Mouse (Mus musculus): ENCODE data around the gene Ins2. TPM values are rescaled to one million over a fixed set of nuclear protein-coding genes. Genes with fewer than 3 reads are reported as not detected.

Ins2 gene
- polyA plus RNA-seq, 1 experiment from 2014 or later = not detected

GRCm38 (mm10) chr7:142669751-142670625 lies 73.2 kb downstream of the Ins2 start, which contains the start of gene Gm49394:
Gene Gm49394 (minus strand): TSS chr7:142669942.
- no peaks in the 10 kb centered on the region for H3K36me3 ChIP-seq (ENCODE audit: inconsistent target)
- no peak within 1 kb of the TSS for H3K4me3 ChIP-seq (ENCODE audit: inconsistent target)
- no peak within 1 kb of the TSS for H3K27ac ChIP-seq
- 81% methylated on average over 23 of the region's 23 CpGs for WGBS (ENCODE audit: missing documents)
- H3K79me2 ChIP-seq (ENCODE audit: inconsistent target) = no peaks in the 10 kb centered on the region

- Histone ChIP-seq H3K27ac (no peak overlapping the region), H3K79me2 (ENCODE audit: inconsistent target) (no peaks in the 10 kb centered on the region), H3K36me3 (ENCODE audit: inconsistent target) (no peaks in the 10 kb centered on the region), H3K4me3 (ENCODE audit: inconsistent target) (no peak overlapping the region)
- WGBS (ENCODE audit: missing documents) = 100% methylated on average over 1 of the region's 1 CpGs
Measured at GRCm38 (mm10) chr7:142668328-142668727, 74.9 kb downstream of the Ins2 start.

DNA sequence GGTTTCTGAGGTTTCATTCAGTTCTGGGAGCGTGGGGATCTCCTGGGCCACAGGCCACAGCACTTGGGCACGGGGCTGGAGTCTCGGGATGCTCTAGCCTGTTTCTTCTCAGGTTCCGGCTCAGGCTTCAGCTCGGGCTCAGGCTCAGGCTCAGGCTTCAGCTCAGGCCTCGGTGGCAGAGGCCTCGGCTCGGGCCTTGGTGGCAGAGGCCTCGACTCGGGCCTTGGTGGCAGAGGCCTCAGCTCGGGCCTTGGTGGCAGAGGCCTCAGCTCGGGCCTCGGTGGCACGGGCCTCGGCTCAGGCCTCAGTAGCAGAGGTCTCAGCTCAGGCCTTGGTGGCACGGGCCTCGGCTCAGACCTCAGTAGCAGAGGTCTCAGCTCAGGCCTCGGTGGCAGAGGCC lies 75.7 kb downstream of the Ins2 start:
- Histone ChIP-seq H3K79me2 (ENCODE audit: inconsistent target) (no peaks in the 10 kb centered on the region), H3K4me3 (ENCODE audit: inconsistent target) (no peak overlapping the region), H3K27ac (no peak overlapping the region), H3K36me3 (ENCODE audit: inconsistent target) (no peaks in the 10 kb centered on the region)
- WGBS (ENCODE audit: missing documents) = 93% methylated on average over 9 of the region's 18 CpGs

- 58% methylated on average over 2 of the region's 2 CpGs for WGBS (ENCODE audit: missing documents)
- H3K4me3 ChIP-seq (ENCODE audit: inconsistent target) = no peak within 1 kb of the TSS
- no peaks in the 10 kb centered on the region for H3K36me3 ChIP-seq (ENCODE audit: inconsistent target)
- H3K27ac ChIP-seq = no peak within 1 kb of the TSS
- no peaks in the 10 kb centered on the region for H3K79me2 ChIP-seq (ENCODE audit: inconsistent target)
Measured at GRCm38 (mm10) chr7:142666659-142667058, 76.5 kb downstream of the Ins2 start, which contains the start of gene Igf2. Gene Igf2 (minus strand): TSS chr7:142666816.

DNA sequence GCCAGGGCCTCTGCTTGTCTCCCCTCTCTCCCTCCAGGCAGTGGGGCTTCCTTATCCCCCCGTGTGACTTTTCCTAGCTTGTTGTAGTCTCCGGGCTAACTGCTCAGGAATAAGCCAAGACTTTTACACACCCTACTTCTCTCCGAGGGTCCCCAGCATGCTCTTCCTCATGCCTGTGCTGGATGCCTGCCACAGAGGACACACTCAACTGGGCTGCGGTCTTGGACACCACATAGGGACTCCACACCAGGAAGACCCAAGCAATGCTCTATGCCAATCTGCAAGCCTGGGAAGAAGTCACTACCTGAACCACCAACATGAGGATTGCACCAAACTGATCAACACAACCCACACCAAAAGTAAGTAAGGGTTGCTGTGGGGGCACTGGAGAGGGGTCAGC lies 77.1 kb downstream of the Ins2 start:
- Histone ChIP-seq H3K27ac (no peak overlapping the region), H3K36me3 (ENCODE audit: inconsistent target) (no peaks in the 10 kb centered on the region), H3K4me3 (ENCODE audit: inconsistent target) (no peak overlapping the region), H3K79me2 (ENCODE audit: inconsistent target) (no peaks in the 10 kb centered on the region)
- 85% methylated on average over 4 of the region's 4 CpGs for WGBS (ENCODE audit: missing documents)

GRCm38 (mm10) chr7:142665364-142665763 lies 77.8 kb downstream of the Ins2 start:
- Histone ChIP-seq H3K79me2 (ENCODE audit: inconsistent target) (no peaks in the 10 kb centered on the region), H3K27ac (no peak overlapping the region), H3K4me3 (ENCODE audit: inconsistent target) (no peak overlapping the region), H3K36me3 (ENCODE audit: inconsistent target) (no peaks in the 10 kb centered on the region)
- 72% methylated on average over 5 of the region's 5 CpGs for WGBS (ENCODE audit: missing documents)

DNA sequence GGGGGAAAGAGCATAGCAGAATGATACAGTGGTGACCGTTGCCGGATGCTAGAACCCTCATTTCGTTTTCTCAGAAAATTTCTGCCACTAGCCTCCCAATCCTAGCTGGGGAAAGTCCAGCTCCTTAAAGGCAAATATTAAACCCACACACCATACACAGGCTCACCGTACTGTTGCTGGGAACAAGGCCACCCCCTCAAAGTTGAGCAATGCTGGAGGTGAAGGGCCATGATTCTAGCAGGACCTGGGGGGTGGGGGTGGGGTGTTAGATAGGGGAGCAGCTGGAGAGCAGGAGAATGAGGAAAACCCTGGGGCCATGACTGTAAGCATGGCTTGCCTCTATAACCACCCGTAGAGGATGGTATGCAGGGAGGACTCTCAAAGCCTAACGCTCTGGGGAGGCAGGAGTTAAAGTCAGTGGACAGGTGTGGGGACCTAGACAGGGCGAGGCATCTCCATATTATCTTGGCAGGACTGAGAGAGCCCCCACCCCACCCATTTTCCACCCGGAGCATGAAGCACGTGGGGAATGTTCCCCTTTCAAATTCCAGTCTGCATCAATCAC lies 78.6 kb downstream of the Ins2 start:
- Histone ChIP-seq H3K27ac (no peak overlapping the region), H3K4me3 (ENCODE audit: inconsistent target) (no peak overlapping the region), H3K79me2 (ENCODE audit: inconsistent target) (no peaks in the 10 kb centered on the region), H3K36me3 (ENCODE audit: inconsistent target) (no peaks in the 10 kb centered on the region)
- WGBS (ENCODE audit: missing documents) = 15% methylated on average over 9 of the region's 9 CpGs

DNA sequence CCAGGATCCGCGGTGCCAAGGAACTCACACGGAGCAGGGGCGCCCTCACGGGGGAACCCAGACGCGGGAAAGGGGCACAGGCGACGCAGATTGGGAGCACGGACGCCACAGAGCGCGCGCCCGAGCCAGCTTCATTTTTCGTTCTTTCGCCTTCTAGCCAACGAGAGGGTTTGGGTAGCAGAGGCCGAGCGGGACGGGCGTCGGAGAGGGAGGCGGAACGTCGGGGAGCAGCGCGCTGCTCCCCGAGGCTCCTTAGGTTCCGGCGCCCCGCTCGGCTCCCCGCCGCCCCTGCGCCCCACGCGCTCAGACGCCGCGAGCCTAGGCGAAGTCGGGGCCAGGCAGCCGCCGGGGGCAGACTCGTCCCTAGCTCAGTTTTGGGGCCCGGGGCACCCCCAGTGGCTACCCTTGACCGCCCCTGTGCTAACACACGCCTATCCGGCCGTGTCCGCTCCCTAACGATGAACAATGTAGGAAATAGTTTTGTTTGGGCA lies 79.2 kb downstream of the Ins2 start:
- Histone ChIP-seq H3K79me2 (ENCODE audit: inconsistent target) (no peaks in the 10 kb centered on the region), H3K4me3 (ENCODE audit: inconsistent target) (no peak overlapping the region), H3K36me3 (ENCODE audit: inconsistent target) (no peaks in the 10 kb centered on the region), H3K27ac (no peak overlapping the region)
- WGBS (ENCODE audit: missing documents) = 2% methylated on average over 53 of the region's 53 CpGs

DNA sequence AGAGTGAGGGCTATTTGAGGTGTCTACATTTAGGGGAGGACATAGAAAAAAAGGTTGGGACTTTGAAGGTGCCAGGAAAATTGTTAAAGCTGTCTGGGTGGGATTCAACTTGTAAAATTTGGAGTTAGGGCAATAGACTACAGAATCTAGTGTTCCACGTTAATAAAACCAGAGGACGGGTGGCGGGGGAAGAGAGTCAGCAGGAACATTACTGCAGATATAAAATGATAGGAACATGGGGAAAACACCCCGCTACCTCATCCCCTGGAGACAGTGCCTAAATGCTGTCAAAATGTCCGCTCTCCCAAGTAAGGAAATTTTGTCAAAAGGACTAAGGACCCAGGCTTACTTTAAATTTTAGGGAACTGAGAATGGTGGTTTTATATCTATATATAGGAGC lies 80.0 kb downstream of the Ins2 start:
- H3K79me2 ChIP-seq (ENCODE audit: inconsistent target) = no peaks in the 10 kb centered on the region
- no peak overlapping the region for H3K27ac ChIP-seq
- no peak overlapping the region for H3K4me3 ChIP-seq (ENCODE audit: inconsistent target)
- 39% methylated on average over 5 of the region's 5 CpGs for WGBS (ENCODE audit: missing documents)
- no peaks in the 10 kb centered on the region for H3K36me3 ChIP-seq (ENCODE audit: inconsistent target)

- H3K27ac ChIP-seq = no peak overlapping the region
- H3K4me3 ChIP-seq (ENCODE audit: inconsistent target) = no peak overlapping the region
Measured at GRCm38 (mm10) chr7:142661811-142662210, 81.4 kb downstream of the Ins2 start.

DNA sequence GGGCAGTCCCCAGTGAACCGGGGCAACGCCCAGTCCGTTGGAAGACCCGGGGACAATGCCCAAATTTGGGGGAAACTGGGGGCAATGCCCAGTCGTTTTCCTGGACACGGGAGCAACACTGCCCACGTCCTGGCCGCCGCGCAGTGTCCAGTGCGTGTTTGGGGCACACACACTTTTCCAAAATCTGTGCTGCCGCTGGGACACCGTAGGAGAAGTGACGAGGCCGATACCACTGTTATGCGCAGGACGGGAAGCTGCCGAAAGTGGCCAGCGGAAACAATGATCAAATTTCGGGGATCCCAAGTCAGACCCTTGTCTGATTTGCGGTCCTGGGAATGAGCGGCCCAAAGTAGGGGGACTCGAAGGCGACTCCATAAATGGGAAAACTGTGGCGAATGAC lies 82.1 kb downstream of the Ins2 start:
- no peak overlapping the region for H3K27ac ChIP-seq
- WGBS (ENCODE audit: missing documents) = 7% methylated on average over 25 of the region's 25 CpGs
- H3K79me2 ChIP-seq (ENCODE audit: inconsistent target) = no peaks in the 10 kb centered on the region
- no peaks in the 10 kb centered on the region for H3K36me3 ChIP-seq (ENCODE audit: inconsistent target)
- no peak overlapping the region for H3K4me3 ChIP-seq (ENCODE audit: inconsistent target)

More at GRCm38 (mm10) chr7:142661811-142662210, 81.4 kb downstream of the Ins2 start:
- Histone ChIP-seq H3K79me2 (ENCODE audit: inconsistent target) (no peaks in the 10 kb centered on the region), H3K36me3 (ENCODE audit: inconsistent target) (no peaks in the 10 kb centered on the region)

DNA sequence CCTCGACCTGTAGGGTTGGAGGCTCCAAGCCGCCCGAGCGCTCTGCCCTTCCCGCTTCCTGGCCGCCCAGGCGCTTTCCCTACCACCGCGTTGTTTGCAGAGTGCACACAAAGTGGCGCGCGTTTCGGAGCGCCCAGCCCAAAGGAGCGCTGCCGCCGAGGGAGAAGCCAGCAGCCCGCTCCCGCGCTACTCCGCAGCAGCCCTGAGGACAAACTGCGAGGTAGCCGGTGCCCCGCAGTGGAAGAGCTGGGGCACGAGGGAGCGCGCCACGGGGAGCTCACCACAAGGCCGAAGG lies 82.6 kb downstream of the Ins2 start:
- Histone ChIP-seq H3K79me2 (ENCODE audit: inconsistent target) (no peaks in the 10 kb centered on the region), H3K27ac (no peak overlapping the region), H3K4me3 (ENCODE audit: inconsistent target) (no peak overlapping the region), H3K36me3 (ENCODE audit: inconsistent target) (no peaks in the 10 kb centered on the region)
- 2% methylated on average over 26 of the region's 29 CpGs for WGBS (ENCODE audit: missing documents)

DNA sequence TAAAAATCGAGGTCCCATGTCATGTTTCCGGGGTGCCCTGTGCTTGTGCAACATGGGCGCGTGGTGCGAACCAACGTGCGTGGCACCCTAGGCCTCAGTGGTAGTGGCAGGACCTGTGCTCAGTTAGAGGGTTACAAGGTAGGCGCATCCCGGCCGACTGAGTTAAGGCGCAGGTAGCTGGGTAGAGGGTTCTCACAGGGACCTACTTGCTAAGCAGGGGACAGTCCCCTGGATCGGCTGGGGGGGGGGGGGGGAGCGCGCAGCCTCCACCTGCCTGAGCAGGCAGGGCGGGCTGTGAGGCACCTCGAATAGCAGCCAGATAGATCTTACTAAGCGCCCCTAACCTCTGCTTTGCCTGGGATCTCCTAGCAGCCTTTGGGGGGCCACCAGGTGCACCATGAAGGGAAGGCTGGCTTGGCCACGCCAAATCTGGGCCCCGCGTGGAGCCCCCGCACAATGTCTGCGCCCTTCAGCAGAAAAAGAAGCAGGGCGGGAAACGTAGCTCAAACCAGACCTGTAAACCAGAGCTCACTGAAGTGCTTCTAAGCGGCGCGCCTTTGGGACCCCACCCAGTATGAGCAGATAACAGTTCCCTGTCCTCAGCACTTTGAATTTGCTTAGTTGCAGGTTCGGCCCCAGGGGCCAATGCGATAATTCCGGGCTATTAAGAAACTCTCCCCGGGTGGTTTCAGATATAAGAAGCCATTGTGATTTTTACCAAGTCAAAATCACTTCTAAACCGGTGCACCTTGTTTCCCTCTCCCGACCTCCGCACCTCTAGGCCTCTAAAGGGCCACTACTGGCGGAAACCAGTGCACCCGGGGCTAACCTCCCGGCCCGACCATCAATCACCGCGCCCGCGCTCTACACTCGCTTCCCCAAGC lies 83.2 kb downstream of the Ins2 start:
- Histone ChIP-seq H3K27ac (no peak overlapping the region), H3K79me2 (ENCODE audit: inconsistent target) (no peaks in the 10 kb centered on the region), H3K36me3 (ENCODE audit: inconsistent target) (no peaks in the 10 kb centered on the region), H3K4me3 (ENCODE audit: inconsistent target) (no peak overlapping the region)
- WGBS (ENCODE audit: missing documents) = 6% methylated on average over 43 of the region's 43 CpGs

DNA sequence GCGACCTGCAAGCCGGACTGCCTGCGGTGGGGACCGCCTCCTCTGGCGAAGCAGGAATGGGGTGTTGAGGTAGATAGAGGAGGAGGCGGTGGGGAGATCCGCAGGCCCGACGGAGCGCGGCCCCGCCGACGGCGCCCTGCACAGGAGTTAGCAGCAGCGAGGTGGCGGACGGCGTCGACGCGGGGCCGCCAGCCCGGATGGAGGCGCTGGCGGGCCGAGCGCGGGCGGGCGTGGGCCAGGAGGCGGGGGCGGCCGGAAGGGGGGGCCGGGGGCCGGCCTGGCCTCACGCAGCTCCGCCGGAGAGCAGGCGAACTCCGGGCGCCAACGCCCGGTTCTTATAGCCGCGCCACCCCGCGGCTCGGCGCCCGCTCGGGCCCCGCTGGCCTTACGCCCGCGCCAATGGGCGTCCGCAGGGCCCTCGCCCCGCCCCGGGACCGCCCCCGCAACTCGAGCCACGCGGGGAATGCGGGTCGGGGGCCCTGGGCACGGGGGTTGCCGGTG lies 84.0 kb downstream of the Ins2 start:
- no peak overlapping the region for H3K4me3 ChIP-seq (ENCODE audit: inconsistent target)
- H3K79me2 ChIP-seq (ENCODE audit: inconsistent target) = no peaks in the 10 kb centered on the region
- WGBS (ENCODE audit: missing documents) = 5% methylated on average over 52 of the region's 70 CpGs
- no peaks in the 10 kb centered on the region for H3K36me3 ChIP-seq (ENCODE audit: inconsistent target)
- H3K27ac ChIP-seq = no peak overlapping the region
